Mouse (Mus musculus): Measurements from ENCODE around the gene Glb1l3. TPM values are rescaled to one million over a fixed set of nuclear protein-coding genes. Genes with fewer than 3 reads are reported as not detected.
"Not testable (repeated sequence)": the region's sequence is repeated elsewhere in the genome, so short reads cannot be mapped to it uniquely, and the experiment has no call there.

Gene Glb1l3
- polyA plus RNA-seq (2015; fragmentation: Nextera tagmentation; extraction: Ambion mirVana), result not detected in 2 replicates

DNA sequence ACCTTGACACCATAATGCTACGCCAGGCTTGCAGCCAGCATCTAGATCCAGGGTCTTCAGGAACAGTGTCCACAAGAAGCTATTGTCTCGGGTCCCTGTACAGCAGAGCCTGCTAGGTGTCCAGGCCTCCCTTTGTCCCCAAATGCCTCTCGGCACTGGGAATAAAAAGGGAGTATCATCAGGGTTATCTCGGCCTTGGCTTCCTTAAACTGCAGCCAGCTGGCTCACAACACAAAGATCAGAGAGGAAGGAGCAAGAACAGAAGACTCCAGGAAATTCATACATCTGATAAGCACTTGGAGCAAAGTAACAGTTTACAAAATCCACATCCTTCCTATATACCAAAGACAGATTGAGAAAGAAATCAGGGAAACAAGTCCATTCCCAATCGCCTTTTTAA lies at the start of gene Glb1l3:
TSS of gene Glb1l3 (minus strand) at position 140 of the 400 bp plus-strand sequence.
- Histone ChIP-seq H3K4me2 (ENCODE audit: low read depth, low read length) (no peak within 1 kb of the TSS), H3K27ac (ENCODE audit: low read depth) (no peak within 1 kb of the TSS), H3K9me3 (ENCODE audit: low read length) (no peaks in the 10 kb centered on the region), H3K36me3 (replicated peaks; ENCODE audit: insufficient read depth, low read length) (no peaks in the 10 kb centered on the region), H3K4me3 (ENCODE audit: low read depth, low read length) (no peak within 1 kb of the TSS), H3K9ac (replicated peaks) (no peak within 1 kb of the TSS), H3K4me1 (ENCODE audit: insufficient read depth) (no peaks in the 10 kb centered on the region), H3K27me3 (ENCODE audit: insufficient read depth, low read length) (no peaks in the 10 kb centered on the region)
- ATAC-seq, result no peak
- WGBS (ENCODE audit: insufficient replicate concordance), result 44% methylated on average over 5 of the region's 5 CpGs
- TF ChIP-seq CTCF (IDR thresholded peaks at IDR 0.05; ENCODE audit: low read depth) (no peak), EP300 (IDR thresholded peaks at IDR 0.05; ENCODE audit: low read depth) (no peak)
- DNase-seq, result no peak

DNA sequence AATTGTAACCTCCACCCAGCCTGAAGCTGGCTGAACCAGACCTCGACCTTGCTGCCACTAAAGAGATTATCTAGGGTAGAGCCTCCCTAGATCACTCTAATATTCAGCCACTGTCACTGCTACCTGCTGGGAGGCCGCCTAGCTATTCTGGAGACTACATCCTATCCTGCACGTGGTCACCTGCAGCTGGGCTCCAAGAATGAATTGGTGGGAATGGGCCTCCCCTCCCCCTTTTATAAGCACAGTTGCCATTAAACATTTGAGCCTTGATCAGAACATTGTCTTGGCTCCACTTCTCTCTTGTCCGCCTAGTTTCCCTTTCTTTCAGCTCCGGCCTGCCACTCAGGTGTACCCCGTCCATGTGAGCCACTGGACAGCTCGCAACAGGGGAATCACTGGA lies 9.2 kb upstream of the Glb1l3 start:
- DNase-seq; H3K36me3 ChIP-seq (replicated peaks; ENCODE audit: insufficient read depth, low read length); H3K9ac ChIP-seq (replicated peaks); ATAC-seq; H3K9me3 ChIP-seq (ENCODE audit: low read length); H3K4me1 ChIP-seq (ENCODE audit: insufficient read depth); H3K4me2 ChIP-seq (ENCODE audit: low read depth, low read length); H3K27ac ChIP-seq (ENCODE audit: low read depth); H3K4me3 ChIP-seq (ENCODE audit: low read depth, low read length); H3K27me3 ChIP-seq (ENCODE audit: insufficient read depth, low read length): not testable (repeated sequence)
- WGBS (ENCODE audit: insufficient replicate concordance), result 74% methylated on average over 7 of the region's 7 CpGs

- Histone ChIP-seq H3K27ac (ENCODE audit: low read depth) (no peak overlapping the region), H3K4me3 (ENCODE audit: low read depth, low read length) (no peak overlapping the region), H3K4me2 (ENCODE audit: low read depth, low read length) (no peak overlapping the region), H3K36me3 (replicated peaks; ENCODE audit: insufficient read depth, low read length) (no peaks in the 10 kb centered on the region), H3K27me3 (ENCODE audit: insufficient read depth, low read length) (no peaks in the 10 kb centered on the region), H3K9ac (replicated peaks) (no peak overlapping the region), H3K4me1 (ENCODE audit: insufficient read depth) (no peaks in the 10 kb centered on the region), H3K9me3 (ENCODE audit: low read length) (no peaks in the 10 kb centered on the region)
- ATAC-seq (no peak), DNase-seq (no peak)
- TF ChIP-seq EP300 (IDR thresholded peaks at IDR 0.05; ENCODE audit: low read depth) (no peak), CTCF (IDR thresholded peaks at IDR 0.05; ENCODE audit: low read depth) (no peak)
- WGBS (ENCODE audit: insufficient replicate concordance), result 59% methylated on average over 3 of the region's 3 CpGs
Observed at GRCm38 (mm10) chr9:26831089-26831488, 29.6 kb downstream of the Glb1l3 start.

GRCm38 (mm10) chr9:26819942-26820341 lies 40.7 kb downstream of the Glb1l3 start:
- no peak for DNase-seq

DNA sequence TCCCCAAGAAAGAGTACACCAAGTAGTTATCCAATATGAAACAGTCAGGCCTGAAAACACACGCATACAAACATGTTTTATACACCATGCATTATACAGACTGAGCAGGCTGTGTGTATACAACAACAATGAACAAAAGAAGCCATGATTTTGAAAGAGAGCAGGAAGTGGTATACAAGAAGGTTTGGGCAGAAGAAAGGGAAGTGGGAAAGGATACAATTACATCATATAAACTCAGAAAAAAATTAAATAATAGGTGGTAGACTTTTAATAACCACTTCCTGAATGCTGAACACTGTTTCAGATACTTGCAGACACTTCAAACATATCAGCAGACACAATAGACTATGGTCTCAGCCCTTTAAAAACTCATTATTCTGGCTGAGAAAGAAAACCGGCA lies 52.0 kb downstream of the Glb1l3 start:
- ATAC-seq (no peak), DNase-seq (no peak)
- H3K4me1 ChIP-seq (ENCODE audit: insufficient read depth), result peaks cover 3% of the 10 kb centered on the region; the same call in 1 of the 2 replicates
- H3K27ac ChIP-seq (ENCODE audit: low read depth), result no peak overlapping the region
- no peak overlapping the region for H3K4me3 ChIP-seq (ENCODE audit: low read depth, low read length)
- TF ChIP-seq CTCF (IDR thresholded peaks at IDR 0.05; ENCODE audit: low read depth) (no peak), EP300 (IDR thresholded peaks at IDR 0.05; ENCODE audit: low read depth) (no peak)
- no peak overlapping the region for H3K4me2 ChIP-seq (ENCODE audit: low read depth, low read length)
- no peak overlapping the region for H3K9ac ChIP-seq (replicated peaks)
- WGBS (ENCODE audit: insufficient replicate concordance), result 53% methylated on average over 2 of the region's 2 CpGs
- H3K36me3 ChIP-seq (replicated peaks; ENCODE audit: insufficient read depth, low read length), result no peaks in the 10 kb centered on the region
- peaks cover 8% of the 10 kb centered on the region; the same call in 1 of the 2 replicates for H3K27me3 ChIP-seq (ENCODE audit: insufficient read depth, low read length)
- no peaks in the 10 kb centered on the region for H3K9me3 ChIP-seq (ENCODE audit: low read length)

More at GRCm38 (mm10) chr9:26819942-26820341, 40.7 kb downstream of the Glb1l3 start:
- Histone ChIP-seq H3K36me3 (replicated peaks; ENCODE audit: insufficient read depth, low read length) (no peaks in the 10 kb centered on the region), H3K4me1 (ENCODE audit: insufficient read depth) (no peaks in the 10 kb centered on the region), H3K4me3 (ENCODE audit: low read depth, low read length) (no peak overlapping the region), H3K9ac (replicated peaks) (no peak overlapping the region), H3K27ac (ENCODE audit: low read depth) (no peak overlapping the region), H3K4me2 (ENCODE audit: low read depth, low read length) (no peak overlapping the region), H3K9me3 (ENCODE audit: low read length) (no peaks in the 10 kb centered on the region), H3K27me3 (ENCODE audit: insufficient read depth, low read length) (no peaks in the 10 kb centered on the region)
- WGBS (ENCODE audit: insufficient replicate concordance), result 70% methylated on average over 1 of the region's 1 CpGs
- TF ChIP-seq EP300 (IDR thresholded peaks at IDR 0.05; ENCODE audit: low read depth) (no peak), CTCF (IDR thresholded peaks at IDR 0.05; ENCODE audit: low read depth) (no peak)
- ATAC-seq, result no peak

- H3K27me3 ChIP-seq (ENCODE audit: insufficient read depth, low read length), result peaks cover 8% of the 10 kb centered on the region; the same call in 1 of the 2 replicates
- H3K4me2 ChIP-seq (ENCODE audit: low read depth, low read length), result peak within 1 kb of the TSS; percentile 53
- peaks cover 3% of the 10 kb centered on the region; the same call in 1 of the 2 replicates for H3K4me1 ChIP-seq (ENCODE audit: insufficient read depth)
- H3K4me3 ChIP-seq (ENCODE audit: low read depth, low read length), result peak within 1 kb of the TSS; percentile 3; the same call in 1 of the 2 replicates
- peak; percentile 100 for ATAC-seq
- WGBS (ENCODE audit: insufficient replicate concordance), result 3% methylated on average over 33 of the region's 33 CpGs
- no peak within 1 kb of the TSS for H3K27ac ChIP-seq (ENCODE audit: low read depth)
- peak; percentile 84 for DNase-seq
- no peak for TF ChIP-seq EP300 (IDR thresholded peaks at IDR 0.05; ENCODE audit: low read depth)
- no peak for TF ChIP-seq CTCF (IDR thresholded peaks at IDR 0.05; ENCODE audit: low read depth)
- no peaks in the 10 kb centered on the region for H3K9me3 ChIP-seq (ENCODE audit: low read length)
- no peak within 1 kb of the TSS for H3K9ac ChIP-seq (replicated peaks)
- H3K36me3 ChIP-seq (replicated peaks; ENCODE audit: insufficient read depth, low read length), result no peaks in the 10 kb centered on the region
Observed at GRCm38 (mm10) chr9:26805935-26806666, 54.6 kb downstream of the Glb1l3 start, which contains the start of gene Glb1l2. Glb1l2 (minus strand) TSS chr9:26806468.

Measured in liver, postnatal 0 days (tissue).